Mouse (Mus musculus) WW6 (cell line): ENCODE results near the gene Nos1.

Experiments
- DNase-seq: peaks from one replicate; pipeline ENCODE4 v3.0.0-alpha.2; 2013; ENCODE audit warnings: low read depth, low spot score

Gene Nos1

GRCm38 (mm10) chr5:117955675-117956420 lies 175.0 kb downstream of the Nos1 start:
- no peak for DNase-seq

GRCm38 (mm10) chr5:117964750-117965149 lies 183.9 kb downstream of the Nos1 start:
- no peak for DNase-seq

GRCm38 (mm10) chr5:117966956-117967355 lies 186.1 kb downstream of the Nos1 start:
- DNase-seq, result no peak

- DNase-seq, result no peak
These were observed 186.8 kb downstream of the Nos1 start for GRCm38 (mm10) chr5:117967659-117968069.

GRCm38 (mm10) chr5:117969681-117970427 lies 189.0 kb downstream of the Nos1 start:
- no peak for DNase-seq

- no peak for DNase-seq
These were observed 195.4 kb downstream of the Nos1 start for GRCm38 (mm10) chr5:117976263-117976656.

- peak; percentile 89 for DNase-seq
These were observed 196.0 kb downstream of the Nos1 start, which contains the start of gene Fbxo21 for GRCm38 (mm10) chr5:117976657-117977500. Gene Fbxo21, plus strand, starts transcription at chr5:117976730.

GRCm38 (mm10) chr5:117977501-117978158 lies 196.8 kb downstream of the Nos1 start:
- no peak for DNase-seq

GRCm38 (mm10) chr5:117978159-117978697 lies 197.4 kb downstream of the Nos1 start:
- no peak for DNase-seq

GRCm38 (mm10) chr5:117979082-117979481 lies 198.2 kb downstream of the Nos1 start:
- DNase-seq, result no peak

- no peak for DNase-seq
These were observed 200.1 kb downstream of the Nos1 start for GRCm38 (mm10) chr5:117980921-117981320.

- no peak for DNase-seq
These were observed 201.1 kb downstream of the Nos1 start for GRCm38 (mm10) chr5:117981943-117982342.

- DNase-seq, result no peak
These were observed 205.5 kb downstream of the Nos1 start for GRCm38 (mm10) chr5:117986327-117986726.

- DNase-seq, result no peak
These were observed 207.1 kb downstream of the Nos1 start for GRCm38 (mm10) chr5:117987891-117988290.

- no peak for DNase-seq
These were observed 207.5 kb downstream of the Nos1 start for GRCm38 (mm10) chr5:117988367-117988766.

- no peak for DNase-seq
These were observed 208.9 kb downstream of the Nos1 start for GRCm38 (mm10) chr5:117989773-117990172.

GRCm38 (mm10) chr5:117990957-117991356 lies 210.1 kb downstream of the Nos1 start:
- DNase-seq, result no peak

GRCm38 (mm10) chr5:117993550-117993949 lies 212.7 kb downstream of the Nos1 start:
- DNase-seq, result no peak

GRCm38 (mm10) chr5:117995372-117995901 lies 214.6 kb downstream of the Nos1 start:
- no peak for DNase-seq

GRCm38 (mm10) chr5:117995911-117996310 lies 215.1 kb downstream of the Nos1 start:
- DNase-seq, result no peak

- no peak for DNase-seq
These were observed 215.7 kb downstream of the Nos1 start for GRCm38 (mm10) chr5:117996581-117996980.
